Mouse (Mus musculus) neural tube, embryonic 12.5 days (tissue): ENCODE results near the gene Ctf2. TPM values are rescaled to one million over a fixed set of nuclear protein-coding genes. Genes with fewer than 3 reads are reported as not detected.

Experiments used
- ATAC-seq: fragments of 200-750 bp; cut with Nextera tagmentation; 2 replicates; pipeline ENCODE4 v1.8.0; 2017; ENCODE audit warnings: low read depth, mild to moderate bottlenecking, moderate TSS enrichment, moderate library complexity; ENCODE audit not compliant: low FRiP score
- H3K27ac ChIP-seq: fragments of 300-500 bp; sonication (generic); 2 replicates; pipeline ENCODE4 v1.5.1; 2016
- H3K27me3 ChIP-seq: fragments of 300-500 bp; sonication (generic); replicated peaks from 2 replicates; pipeline ENCODE4 v1.6.1; 2016; ENCODE audit warnings: mild to moderate bottlenecking
- H3K36me3 ChIP-seq: fragments of 300-500 bp; sonication (generic); 2 replicates; pipeline ENCODE4 v1.6.1; 2016; ENCODE audit warnings: mild to moderate bottlenecking
- H3K4me1 ChIP-seq: fragments of 300-500 bp; sonication (generic); 2 replicates; pipeline ENCODE4 v1.6.1; 2016
- H3K4me2 ChIP-seq: fragments of 300-500 bp; sonication (generic); replicated peaks from 2 replicates; pipeline ENCODE4 v1.6.1; 2016; ENCODE audit warnings: mild to moderate bottlenecking
- H3K4me3 ChIP-seq: fragments of 300-500 bp; sonication (generic); 2 replicates; pipeline ENCODE4 v1.5.1; 2016
- H3K9ac ChIP-seq: fragments of 300-500 bp; sonication (generic); 2 replicates; pipeline ENCODE4 v1.6.1; 2016; ENCODE audit warnings: mild to moderate bottlenecking
- H3K9me3 ChIP-seq: fragments of 300-500 bp; sonication (generic); 2 replicates; pipeline ENCODE4 v1.6.1; 2016; ENCODE audit warnings: mild to moderate bottlenecking
- WGBS: fragments of 180-500 bp; shearing (Covaris S2); methylation state at CpG from one replicate; pipeline ENCODE4 v1.1.7; 2016; 5-methylcytosine and 5-hydroxymethylcytosine counted together
- polyA plus RNA-seq: library from polyadenylated mRNA; unstranded; fragments of >200 nt; fragmentation: Nextera tagmentation; extraction: Ambion mirVana; gene quantifications from 2 replicates; pipeline ENCODE4 v1.2.1, GENCODE M21; 2016

Gene Ctf2
- polyA plus RNA-seq, 1 experiment from 2014 or later = 0.28 TPM

DNA sequence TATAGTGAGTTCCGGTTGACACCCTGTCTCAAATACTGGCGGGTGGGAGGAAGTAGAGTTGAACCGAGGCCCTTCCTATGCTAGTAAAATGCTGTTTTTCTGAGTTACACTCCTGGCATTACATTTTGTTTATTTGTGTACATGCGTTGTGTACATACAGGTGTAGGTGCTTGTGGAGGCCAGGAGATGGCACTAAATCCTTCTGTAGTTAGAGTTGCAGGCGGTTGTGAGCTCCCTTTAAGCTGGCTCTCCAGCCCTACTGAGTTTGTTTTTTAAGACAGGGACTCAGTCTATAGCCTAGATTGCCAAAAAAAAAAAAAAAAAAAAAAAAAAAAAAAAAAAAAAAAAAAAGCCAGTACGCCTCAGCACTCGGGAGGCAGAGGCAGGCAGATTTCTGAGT lies 4.1 kb downstream of the Ctf2 start:
- 83% methylated on average over 7 of the region's 7 CpGs for WGBS
- H3K4me1 ChIP-seq = no peaks in the 10 kb centered on the region
- no peaks in the 10 kb centered on the region for H3K9me3 ChIP-seq
- no peak overlapping the region for H3K9ac ChIP-seq
- H3K36me3 ChIP-seq = no peaks in the 10 kb centered on the region
- no peak overlapping the region for H3K27ac ChIP-seq
- no peaks in the 10 kb centered on the region for H3K27me3 ChIP-seq
- H3K4me3 ChIP-seq = no peak overlapping the region
- no peak overlapping the region for H3K4me2 ChIP-seq
- no peak for ATAC-seq

DNA sequence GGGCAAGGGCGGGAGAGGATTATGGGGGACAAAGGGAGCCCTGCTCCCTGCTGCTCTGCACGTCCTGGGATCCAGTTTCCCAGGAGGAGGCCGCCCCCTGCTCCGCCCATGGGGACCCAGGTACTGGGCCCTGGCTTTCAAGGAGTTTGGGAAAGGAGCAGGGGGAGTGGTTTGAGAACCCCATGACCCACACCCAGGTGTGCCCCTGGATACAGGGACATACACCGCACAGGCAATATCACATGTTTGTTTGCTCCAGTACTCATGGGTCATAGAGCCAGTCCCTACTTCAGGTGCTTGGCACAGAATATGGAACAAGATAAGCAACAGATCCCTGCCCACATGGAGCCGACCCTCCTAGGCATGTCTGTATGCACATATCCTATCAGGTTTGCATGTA lies 6.0 kb downstream of the Ctf2 start:
- Histone ChIP-seq H3K36me3 (no peaks in the 10 kb centered on the region), H3K4me1 (no peaks in the 10 kb centered on the region), H3K27ac (no peak overlapping the region), H3K4me3 (no peak overlapping the region), H3K27me3 (no peaks in the 10 kb centered on the region), H3K9ac (no peak overlapping the region), H3K9me3 (no peaks in the 10 kb centered on the region), H3K4me2 (no peak overlapping the region)
- ATAC-seq = no peak
- WGBS = 61% methylated on average over 6 of the region's 6 CpGs

DNA sequence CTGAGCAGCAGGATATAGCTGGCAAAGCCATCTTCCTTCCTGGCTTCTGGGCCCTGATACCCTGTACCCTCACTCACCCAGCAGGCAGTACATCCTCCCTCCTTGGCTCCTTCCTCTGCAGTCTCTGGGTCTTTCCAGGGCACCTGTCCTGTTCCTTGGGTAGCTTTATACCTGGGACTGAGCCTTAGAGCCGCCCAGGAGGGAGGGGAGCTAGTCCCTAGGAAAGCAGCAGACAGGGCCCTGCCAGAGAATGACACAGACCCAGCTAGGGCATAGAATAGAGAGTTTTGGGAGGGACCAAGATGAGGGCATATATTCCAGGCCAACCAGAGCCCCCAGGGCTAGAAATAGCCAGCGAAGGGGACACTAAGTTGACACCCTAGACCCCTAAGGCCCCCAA lies 6.5 kb downstream of the Ctf2 start:
- Histone ChIP-seq H3K27ac (no peak overlapping the region), H3K4me3 (no peak overlapping the region), H3K36me3 (no peaks in the 10 kb centered on the region), H3K4me1 (no peaks in the 10 kb centered on the region), H3K9me3 (no peaks in the 10 kb centered on the region), H3K27me3 (no peaks in the 10 kb centered on the region), H3K4me2 (no peak overlapping the region), H3K9ac (no peak overlapping the region)
- no peak for ATAC-seq
- WGBS = 48% methylated on average over 2 of the region's 2 CpGs

DNA sequence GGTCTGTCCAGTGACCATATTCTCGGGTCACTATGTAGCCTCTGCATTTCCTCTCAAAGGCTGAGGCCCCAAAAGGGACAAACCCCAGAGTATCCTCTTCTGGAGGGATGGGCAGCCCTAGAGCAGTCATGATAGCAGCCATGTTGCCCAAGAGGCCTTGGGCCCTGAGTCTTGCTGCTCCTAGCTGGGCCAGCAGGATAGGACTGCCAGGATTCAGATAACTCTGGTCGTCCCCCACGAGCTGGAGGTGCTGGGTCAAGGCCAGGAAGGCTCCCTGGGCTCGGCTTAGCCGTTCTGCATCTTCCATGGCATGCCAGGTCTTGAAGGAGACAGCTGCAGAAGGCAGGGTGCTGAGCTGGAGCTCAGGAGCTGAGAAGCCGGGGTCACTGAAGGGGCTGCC lies 12.7 kb downstream of the Ctf2 start:
- H3K9me3 ChIP-seq = no peaks in the 10 kb centered on the region
- ATAC-seq = no peak
- H3K36me3 ChIP-seq = no peaks in the 10 kb centered on the region
- no peak overlapping the region for H3K27ac ChIP-seq
- WGBS = 89% methylated on average over 6 of the region's 6 CpGs
- no peak overlapping the region for H3K9ac ChIP-seq
- 0 out of 2 replicates have a peak, but pooled peaks cover 10% of the 10 kb centered on the region for H3K27me3 ChIP-seq
- H3K4me3 ChIP-seq = no peak overlapping the region
- H3K4me1 ChIP-seq = peaks cover 6% of the 10 kb centered on the region
- H3K4me2 ChIP-seq = no peak overlapping the region

DNA sequence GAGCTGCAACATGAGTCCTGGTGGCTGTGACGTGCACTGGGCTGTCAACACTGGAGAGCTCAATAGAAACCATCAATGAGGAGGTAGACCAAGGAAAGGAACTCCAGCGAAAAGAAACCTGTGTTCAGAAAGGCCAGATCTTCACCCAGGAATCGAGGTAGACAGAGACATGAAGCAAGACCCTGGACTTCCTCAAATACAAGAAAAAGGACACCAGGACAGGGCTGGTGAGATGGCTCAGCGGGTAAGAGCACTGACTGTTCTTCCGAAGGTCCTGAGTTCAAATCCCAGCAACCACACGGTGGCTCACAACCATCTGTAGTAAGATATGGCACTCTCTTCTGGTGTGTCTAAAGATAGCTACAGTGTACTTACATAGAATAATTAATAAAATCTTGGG lies 13.6 kb downstream of the Ctf2 start:
- no peaks in the 10 kb centered on the region for H3K9me3 ChIP-seq
- no peak overlapping the region for H3K27ac ChIP-seq
- H3K4me1 ChIP-seq = peaks cover 6% of the 10 kb centered on the region
- 0 out of 2 replicates have a peak, but pooled peaks cover 10% of the 10 kb centered on the region for H3K27me3 ChIP-seq
- H3K4me3 ChIP-seq = no peak overlapping the region
- 90% methylated on average over 6 of the region's 6 CpGs for WGBS
- H3K4me2 ChIP-seq = no peak overlapping the region
- ATAC-seq = no peak
- no peak overlapping the region for H3K9ac ChIP-seq
- no peaks in the 10 kb centered on the region for H3K36me3 ChIP-seq

DNA sequence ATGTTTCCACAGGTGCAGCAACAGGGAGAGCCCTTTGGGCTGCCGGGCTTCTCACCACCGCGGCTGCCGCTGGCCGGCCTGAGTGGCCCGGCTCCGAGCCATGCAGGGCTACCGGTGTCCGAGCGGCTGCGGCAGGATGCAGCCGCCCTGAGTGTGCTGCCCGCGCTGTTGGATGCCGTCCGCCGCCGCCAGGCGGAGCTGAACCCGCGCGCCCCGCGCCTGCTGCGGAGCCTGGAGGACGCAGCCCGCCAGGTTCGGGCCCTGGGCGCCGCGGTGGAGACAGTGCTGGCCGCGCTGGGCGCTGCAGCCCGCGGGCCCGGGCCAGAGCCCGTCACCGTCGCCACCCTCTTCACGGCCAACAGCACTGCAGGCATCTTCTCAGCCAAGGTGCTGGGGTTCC lies 15.0 kb downstream of the Ctf2 start:
- peak overlapping the region; percentile 49 for H3K9ac ChIP-seq
- 2% methylated on average over 41 of the region's 41 CpGs for WGBS

DNA sequence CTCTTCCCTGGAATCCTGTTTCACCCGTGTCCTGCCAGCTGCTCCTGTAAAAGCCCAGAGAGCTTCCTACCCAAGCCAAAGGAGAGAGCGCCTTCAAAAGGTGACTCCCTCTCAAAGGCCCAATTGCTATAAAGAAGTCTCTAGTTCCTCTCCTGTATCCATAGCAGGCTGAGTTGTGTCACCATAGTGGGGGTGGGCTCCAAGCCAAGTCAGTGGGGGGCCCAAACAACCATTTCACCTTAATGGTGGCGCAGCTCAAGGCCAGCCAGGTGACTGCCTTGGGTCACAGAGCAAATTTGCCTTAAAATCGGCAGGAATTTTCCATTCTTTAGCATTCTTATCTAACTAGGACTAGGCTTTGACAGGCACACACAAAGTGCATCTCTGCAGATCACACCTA lies 17.1 kb downstream of the Ctf2 start:
- no peak for ATAC-seq
- Histone ChIP-seq H3K9me3 (no peaks in the 10 kb centered on the region), H3K27me3 (0 out of 2 replicates have a peak, but pooled peaks cover 10% of the 10 kb centered on the region), H3K4me1 (peaks cover 16% of the 10 kb centered on the region), H3K4me2 (no peak overlapping the region), H3K9ac (no peak overlapping the region), H3K36me3 (no peaks in the 10 kb centered on the region), H3K4me3 (no peak overlapping the region), H3K27ac (no peak overlapping the region)
- WGBS = 85% methylated on average over 4 of the region's 4 CpGs

More for the DNA sequence above, 15.0 kb downstream of the Ctf2 start:
- H3K4me1 ChIP-seq = peaks cover 14% of the 10 kb centered on the region
- peak; percentile 23; the same call in 1 of the 2 replicates for ATAC-seq
- 0 out of 2 replicates have a peak, but pooled peaks cover 10% of the 10 kb centered on the region for H3K27me3 ChIP-seq
- H3K36me3 ChIP-seq = no peaks in the 10 kb centered on the region
- no peak overlapping the region for H3K27ac ChIP-seq
- peak overlapping the region; percentile 75 for H3K4me2 ChIP-seq
- H3K4me3 ChIP-seq = peak overlapping the region; percentile 34
- no peaks in the 10 kb centered on the region for H3K9me3 ChIP-seq

DNA sequence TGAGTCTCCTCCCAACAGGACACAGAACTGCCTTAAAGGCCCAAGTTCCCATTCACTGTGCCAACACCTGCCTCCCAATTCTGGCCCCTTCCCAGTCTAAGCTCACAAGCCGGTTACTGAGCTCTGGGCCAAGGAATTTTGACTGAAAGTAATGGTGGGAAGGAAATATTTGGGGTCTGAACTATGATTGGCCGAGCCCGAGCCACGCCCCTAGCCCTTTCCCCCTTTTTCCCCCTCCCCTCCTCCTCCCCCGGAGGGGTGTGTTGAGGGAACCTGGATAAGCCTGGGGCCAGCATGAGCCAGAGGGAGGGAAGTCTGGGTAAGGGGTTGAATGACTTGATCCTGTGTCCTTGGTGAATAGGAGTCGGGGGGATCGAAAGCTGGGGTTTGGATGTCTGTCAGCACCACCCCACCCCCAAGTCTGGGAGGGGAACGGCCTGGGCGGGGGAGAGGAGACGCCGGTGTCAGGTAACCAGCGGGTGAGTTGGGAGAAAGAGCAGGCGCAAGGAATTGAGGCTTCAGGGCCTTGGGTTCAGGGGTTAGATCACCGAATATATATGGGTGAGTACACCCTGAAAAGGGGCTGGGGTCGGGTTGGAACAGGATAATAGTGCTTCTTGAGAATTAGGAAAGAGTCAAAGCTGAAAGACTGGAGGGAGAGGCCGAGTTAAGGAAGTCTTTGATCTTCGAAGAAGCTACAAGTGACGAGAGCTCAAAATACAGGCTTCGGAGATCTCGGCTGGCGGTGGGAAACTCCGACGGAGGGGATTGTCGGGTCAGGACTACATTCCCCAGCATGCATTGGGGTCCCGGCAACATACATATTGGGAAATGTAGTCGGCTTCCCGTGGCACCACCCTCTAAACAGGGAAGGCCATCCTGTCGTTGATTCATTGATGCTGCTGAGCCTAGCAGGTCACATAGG lies 19.2 kb downstream of the Ctf2 start, which contains the start of gene Ctf1:
TSS of gene Ctf1 (plus strand) at position 276 of the 925 bp plus-strand sequence.
- no peaks in the 10 kb centered on the region for H3K36me3 ChIP-seq
- 0 out of 2 replicates have a peak, but pooled peaks cover 10% of the 10 kb centered on the region for H3K27me3 ChIP-seq
- peak within 1 kb of the TSS; percentile 65 for H3K4me2 ChIP-seq
- peak within 1 kb of the TSS; percentile 27 for H3K4me3 ChIP-seq
- ATAC-seq = peak; percentile 31
- peaks cover 24% of the 10 kb centered on the region for H3K4me1 ChIP-seq
- WGBS = 1% methylated on average over 28 of the region's 28 CpGs
- peak within 1 kb of the TSS; percentile 26; the same call in 1 of the 2 replicates for H3K9ac ChIP-seq
- H3K27ac ChIP-seq = no peak within 1 kb of the TSS; the same call in 1 of the 2 replicates
- H3K9me3 ChIP-seq = no peaks in the 10 kb centered on the region

DNA sequence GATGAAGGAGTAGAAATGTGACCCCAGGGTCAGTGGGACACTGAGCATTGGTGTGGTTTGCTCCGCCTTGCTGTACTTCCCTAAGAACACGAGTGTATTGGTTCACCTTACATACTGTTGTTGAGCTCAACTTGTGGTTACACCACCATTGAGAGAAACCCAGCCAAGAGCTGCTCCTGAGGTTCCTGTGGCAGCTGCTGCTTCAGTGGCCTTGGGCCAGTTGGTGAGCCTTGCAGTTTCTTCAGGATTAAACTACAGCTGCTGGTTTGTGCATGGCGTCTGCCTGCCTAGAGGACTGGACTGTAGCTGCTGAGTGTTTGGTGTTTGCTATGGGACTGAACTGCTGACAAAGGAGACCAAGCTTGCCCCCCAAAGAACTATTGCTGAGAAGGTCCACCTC lies 20.5 kb downstream of the Ctf2 start:
- WGBS = 80% methylated on average over 3 of the region's 3 CpGs
- H3K4me3 ChIP-seq = no peak overlapping the region
- no peak overlapping the region for H3K27ac ChIP-seq

DNA sequence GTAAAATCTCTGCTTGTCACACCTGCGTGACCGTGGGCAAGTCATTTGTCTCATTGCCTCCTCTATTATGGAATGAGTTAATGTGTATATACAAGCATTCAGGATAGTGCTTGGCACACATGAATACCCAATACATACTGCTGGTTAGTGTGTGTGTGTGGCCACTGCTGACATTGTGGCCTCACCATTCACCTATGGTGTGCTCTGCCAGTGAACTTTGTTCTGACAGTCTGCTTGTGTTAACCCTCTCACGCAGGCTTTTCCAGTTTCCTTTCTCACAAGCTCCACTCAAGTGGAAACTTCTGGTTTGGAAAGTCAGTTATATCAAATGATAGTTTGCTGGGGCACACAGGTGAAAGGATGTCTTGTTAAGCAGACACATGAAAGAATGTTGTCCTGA lies 20.9 kb downstream of the Ctf2 start:
- ATAC-seq = no peak
- Histone ChIP-seq H3K4me3 (no peak overlapping the region), H3K27ac (no peak overlapping the region), H3K9me3 (no peaks in the 10 kb centered on the region), H3K36me3 (peaks cover 4% of the 10 kb centered on the region), H3K4me1 (peaks cover 28% of the 10 kb centered on the region), H3K9ac (no peak overlapping the region), H3K27me3 (no peaks in the 10 kb centered on the region), H3K4me2 (no peak overlapping the region)
- 91% methylated on average over 3 of the region's 3 CpGs for WGBS

More for the DNA sequence above, 20.5 kb downstream of the Ctf2 start:
- ATAC-seq = no peak
- H3K36me3 ChIP-seq = peaks cover under 1% of the 10 kb centered on the region; the same call in 1 of the 2 replicates
- H3K9ac ChIP-seq = no peak overlapping the region
- H3K4me2 ChIP-seq = no peak overlapping the region
- H3K4me1 ChIP-seq = peaks cover 28% of the 10 kb centered on the region
- no peaks in the 10 kb centered on the region for H3K9me3 ChIP-seq
- 0 out of 2 replicates have a peak, but pooled peaks cover 3% of the 10 kb centered on the region for H3K27me3 ChIP-seq

DNA sequence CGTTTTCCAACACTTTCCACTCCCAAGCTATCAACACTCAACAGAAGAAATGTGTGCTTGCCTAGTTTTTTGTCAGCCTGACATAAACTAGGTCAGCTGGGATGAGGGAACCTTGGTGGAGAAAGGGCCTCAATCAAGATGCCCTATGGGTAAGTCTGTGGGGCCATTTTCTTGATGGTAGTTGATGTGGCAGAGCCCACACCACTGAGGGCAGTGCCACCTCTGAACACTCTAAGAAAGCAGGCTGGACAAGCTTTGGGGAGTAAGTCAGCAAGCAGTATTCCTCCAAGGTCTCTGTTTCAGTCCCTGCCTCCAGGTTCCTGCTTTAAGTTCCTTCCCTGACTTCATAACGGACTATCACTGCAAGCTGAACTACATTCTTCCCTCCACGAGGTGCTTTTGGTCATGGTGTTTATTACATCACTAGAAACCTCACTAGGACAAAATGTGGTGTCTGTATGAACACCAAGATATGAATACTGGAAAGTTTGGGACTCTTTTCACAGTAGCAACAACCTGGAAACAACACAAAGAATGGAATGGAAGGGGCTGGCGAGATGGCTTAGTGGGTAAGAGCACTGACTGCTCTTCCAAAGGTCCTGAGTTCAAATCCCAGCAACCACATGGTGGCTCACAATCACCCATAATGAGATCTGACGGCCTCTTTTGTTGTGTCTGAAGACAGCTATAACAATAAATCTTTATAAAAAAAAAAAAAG lies 22.5 kb downstream of the Ctf2 start:
- Histone ChIP-seq H3K4me1 (peaks cover 28% of the 10 kb centered on the region), H3K4me2 (peak overlapping the region; percentile 62), H3K4me3 (peak overlapping the region; percentile 80; the same call in 1 of the 2 replicates), H3K9ac (no peak overlapping the region), H3K27me3 (no peaks in the 10 kb centered on the region), H3K27ac (no peak overlapping the region), H3K9me3 (no peaks in the 10 kb centered on the region), H3K36me3 (peaks cover 18% of the 10 kb centered on the region)
- ATAC-seq = no peak
- 75% methylated on average over 5 of the region's 5 CpGs for WGBS
